Mouse (Mus musculus): ENCODE data around the gene Csrp1. TPM values are rescaled to one million over a fixed set of nuclear protein-coding genes. Genes with fewer than 3 reads are reported as not detected.

Gene Csrp1
- polyA plus RNA-seq, 1 experiment from 2014 or later = 33.9 TPM

Other genes starting within 250 kb of the Csrp1 start
- 32.4 and 37.9 TPM in 2 replicates for gene Nav1, start 112.8 kb upstream of the Csrp1 start, polyA plus RNA-seq (2016; fragmentation: Nextera tagmentation; extraction: Ambion mirVana)
- gene Phlda3, start 46.1 kb downstream of the Csrp1 start, polyA plus RNA-seq (2016; fragmentation: Nextera tagmentation; extraction: Ambion mirVana) = 14.8 and 16.9 TPM in 2 replicates
- 0.85 and 1.4 TPM in 2 replicates for gene Tnni1, start 59.4 kb downstream of the Csrp1 start, polyA plus RNA-seq (2016; fragmentation: Nextera tagmentation; extraction: Ambion mirVana)
- 0.84 and 0.87 TPM in 2 replicates for gene Lad1, start 98.5 kb downstream of the Csrp1 start, polyA plus RNA-seq (2016; fragmentation: Nextera tagmentation; extraction: Ambion mirVana)
- 1.5 TPM in 2 replicates for gene Tnnt2, start 116.3 kb downstream of the Csrp1 start, polyA plus RNA-seq (2016; fragmentation: Nextera tagmentation; extraction: Ambion mirVana)
- 0.13 and 0.20 TPM in 2 replicates for gene Pkp1, start 199.1 kb downstream of the Csrp1 start, polyA plus RNA-seq (2016; fragmentation: Nextera tagmentation; extraction: Ambion mirVana)

All from forebrain, embryonic 12.5 days (tissue).